Mouse (Mus musculus): ENCODE measurements around the gene E130308A19Rik. TPM values are rescaled to one million over a fixed set of nuclear protein-coding genes. Genes with fewer than 3 reads are reported as not detected.

The E130308A19Rik gene
- total RNA-seq, 2 experiments from 2014 or later = 14.7 to 19.0 TPM

Other genes with a start within 250 kb of the E130308A19Rik start
- gene Susd1, start 187.6 kb upstream of the E130308A19Rik start, total RNA-seq (2021) = 1 to 10 TPM; 5.5 to 7.3 TPM
- gene Ptbp3, start 76.8 kb upstream of the E130308A19Rik start, total RNA-seq (2021) = 100 to 1,000 TPM; 115 TPM
- 100 to 1,000 TPM; 145 to 155 TPM for gene Hsdl2, start 44.6 kb upstream of the E130308A19Rik start, total RNA-seq (2021)
- gene Inip, start 175.4 kb downstream of the E130308A19Rik start, total RNA-seq (2021) = 10 to 100 TPM; 12.6 to 18.3 TPM
- gene Snx30, start 179.6 kb downstream of the E130308A19Rik start, total RNA-seq (2021) = 1 to 10 TPM; 8.0 to 8.9 TPM

Data from adrenal gland, postnatal 10 days (tissue).